Mouse (Mus musculus): ENCODE data around the gene Rhod. TPM values are rescaled to one million over a fixed set of nuclear protein-coding genes. Genes with fewer than 3 reads are reported as not detected.

Gene Rhod
- total and polyA plus RNA-seq, 3 experiments = 0.06 TPM; not detected in 2

GRCm38 (mm10) chr19:4477345-4478189, 38.3 kb upstream of the Rhod start, which contains the start of gene Syt12:
TSS of gene Syt12 (minus strand) at chr19:4477447.
- Histone ChIP-seq H3K36me3 (ENCODE audit: control insufficient read depth in 1 of 2, insufficient read depth in 2 of 2, low read length in 2 of 2) (peaks cover 0 to 2% of the 10 kb centered on the region in 2 experiments; a peak in 1 of 4 replicates), H3K27me3 (ENCODE audit: control insufficient read depth in 1 of 2, insufficient read depth in 2 of 2, low read length in 2 of 2) (peaks cover 0 to 1% of the 10 kb centered on the region in 2 experiments; a peak in 1 of 4 replicates), H3K9ac (ENCODE audit: control insufficient read depth, low read depth, low read length, poor library complexity, severe bottlenecking) (peak within 1 kb of the TSS; percentile 23; the same call in 1 of the 2 replicates), H3K79me2 (ENCODE audit: control insufficient read depth, insufficient read depth, low read length, poor library complexity) (no peaks in the 10 kb centered on the region), H3K27ac (ENCODE audit: control insufficient read depth, low read depth, low read length) (no peak within 1 kb of the TSS), H3K4me3 (ENCODE audit: control insufficient read depth in 1 of 2, insufficient read depth in 1 of 2, low read depth in 2 of 2, low read length in 2 of 2) (peak within 1 kb of the TSS; percentile 15 to 33; a peak in 3 of 4 replicates), H3K4me1 (ENCODE audit: control insufficient read depth in 1 of 2, insufficient read depth in 2 of 2, low read length in 2 of 2) (peaks cover 0 to 7% of the 10 kb centered on the region in 2 experiments; a peak in 2 of 4 replicates), H3K9me3 (replicated peaks; ENCODE audit: insufficient read depth, low read length) (no peaks in the 10 kb centered on the region)
- peak; percentile 44; the same call in 1 of the 2 replicates for TF ChIP-seq ETS1 (IDR thresholded peaks at IDR 0.05; ENCODE audit: low read depth, low read length)
- peak; percentile 49 to 62 for TF ChIP-seq EP300 (IDR thresholded peaks at IDR 0.05; ENCODE audit: low read depth in 1 of 2, low read length in 2 of 2)
- TF ChIP-seq POLR2AphosphoS2 (IDR thresholded peaks at IDR 0.05; ENCODE audit: low read length) = no peak
- 0 out of 2 replicates have a peak, but pooled peaks have one; percentile 29 for TF ChIP-seq ZNF384 (IDR thresholded peaks at IDR 0.05; ENCODE audit: low read depth, low read length)
- peak; percentile 67 for DNase-seq (ENCODE audit: low read depth, low spot score)

GRCm38 (mm10) chr19:4476601-4477257, 37.5 kb upstream of the Rhod start:
- Histone ChIP-seq H3K27ac (ENCODE audit: control insufficient read depth, low read depth, low read length) (no peak overlapping the region), H3K79me2 (ENCODE audit: control insufficient read depth, insufficient read depth, low read length, poor library complexity) (no peaks in the 10 kb centered on the region), H3K9me3 (replicated peaks; ENCODE audit: insufficient read depth, low read length) (no peaks in the 10 kb centered on the region), H3K27me3 (ENCODE audit: control insufficient read depth in 1 of 2, insufficient read depth in 2 of 2, low read length in 2 of 2) (no peaks in the 10 kb centered on the region; a peak in 1 of 4 replicates), H3K36me3 (ENCODE audit: control insufficient read depth in 1 of 2, insufficient read depth in 2 of 2, low read length in 2 of 2) (peaks cover 0 to 2% of the 10 kb centered on the region in 2 experiments; a peak in 1 of 4 replicates), H3K4me3 (ENCODE audit: control insufficient read depth in 1 of 2, insufficient read depth in 1 of 2, low read depth in 2 of 2, low read length in 2 of 2) (no peak overlapping the region), H3K9ac (ENCODE audit: control insufficient read depth, low read depth, low read length, poor library complexity, severe bottlenecking) (no peak overlapping the region), H3K4me1 (ENCODE audit: control insufficient read depth in 1 of 2, insufficient read depth in 2 of 2, low read length in 2 of 2) (peaks cover 0 to 7% of the 10 kb centered on the region in 2 experiments; a peak in 2 of 4 replicates)
- TF ChIP-seq TCF12 (IDR thresholded peaks at IDR 0.05; ENCODE audit: low read depth, low read length) (no peak), CTCF (IDR thresholded peaks at IDR 0.05 in 2 of 3, conservative IDR thresholded peaks at IDR 0.05 in 1 of 3; ENCODE audit: control insufficient read depth in 1 of 3, insufficient read depth in 1 of 3, low read depth in 2 of 3, low read length in 3 of 3, poor library complexity in 1 of 3, severe bottlenecking in 1 of 3) (no peak), MYB (IDR thresholded peaks at IDR 0.05; ENCODE audit: low read depth, low read length) (no peak), NRF1 (IDR thresholded peaks at IDR 0.05; ENCODE audit: insufficient read depth, low read depth, low read length, poor library complexity, severe bottlenecking) (no peak), ZKSCAN1 (IDR thresholded peaks at IDR 0.05; ENCODE audit: low read depth, low read length) (no peak), USF1 (IDR thresholded peaks at IDR 0.05; ENCODE audit: low read depth, low read length) (no peak), UBTF (IDR thresholded peaks at IDR 0.05; ENCODE audit: borderline replicate concordance, insufficient read depth, low read depth, low read length) (no peak), POLR2AphosphoS5 (IDR thresholded peaks at IDR 0.05; ENCODE audit: borderline replicate concordance, low read depth, low read length) (no peak), POLR2AphosphoS2 (IDR thresholded peaks at IDR 0.05; ENCODE audit: low read length) (no peak), SIN3A (IDR thresholded peaks at IDR 0.05; ENCODE audit: low read length) (no peak), ZMIZ1 (IDR thresholded peaks at IDR 0.05; ENCODE audit: low read depth, low read length) (no peak), ETS1 (IDR thresholded peaks at IDR 0.05; ENCODE audit: low read depth, low read length) (no peak), ELF1 (IDR thresholded peaks at IDR 0.05; ENCODE audit: low read depth, low read length) (no peak), HCFC1 (IDR thresholded peaks at IDR 0.05; ENCODE audit: low read depth, low read length) (no peak), MAX (IDR thresholded peaks at IDR 0.05; ENCODE audit: low read length) (no peak), CHD1 (IDR thresholded peaks at IDR 0.05; ENCODE audit: low read depth, low read length) (no peak), E2F4 (IDR thresholded peaks at IDR 0.05; ENCODE audit: borderline replicate concordance, low read depth, low read length) (no peak), BHLHE40 (IDR thresholded peaks at IDR 0.05; ENCODE audit: borderline replicate concordance, low read depth, low read length) (no peak), JUND (IDR thresholded peaks at IDR 0.05; ENCODE audit: low read depth, low read length) (no peak)
- no peak for DNase-seq (ENCODE audit: low read depth, low spot score)

Measured in MEL (cell line).